ENCODE assay signal across 15 mouse cellular contexts in the genomic region with DNA sequence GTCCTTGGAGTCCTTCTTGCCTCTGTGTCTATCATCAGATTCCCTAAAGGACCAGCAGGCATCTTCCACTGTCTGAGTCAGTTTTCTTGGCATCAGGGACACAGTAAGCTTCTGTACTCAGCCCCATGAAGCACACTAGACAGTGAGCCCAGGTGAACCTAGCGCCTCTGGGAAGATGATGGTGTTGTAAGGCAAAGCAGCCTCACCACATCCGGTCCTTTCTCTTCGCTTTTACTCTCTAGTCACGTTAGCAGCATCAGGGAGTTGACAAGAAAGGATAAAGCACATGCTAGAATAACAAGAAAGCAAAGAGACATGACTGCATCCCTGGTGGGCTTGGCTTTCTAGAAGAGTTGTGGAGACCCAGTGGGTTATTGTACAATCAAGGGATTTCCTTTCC. TPM values are rescaled to one million over a fixed set of nuclear protein-coding genes. Genes with fewer than 3 reads are reported as not detected.
"Had no signal": no experiment of that assay in that cellular context is flagged by ENCODE, and none has a peak within 500 bp of the region (broad histone marks: within the 10 kb centered on the region; RNA-seq: fewer than 3 reads in every experiment).

No protein-coding gene starts in this region.

- H3K4me1 ChIP-seq: limb, embryonic 15.5 days; midbrain, embryonic 10.5 days; neural tube, embryonic 12.5 days had no signal

- DNase-seq: kidney, adult 8-10 months; kidney, postnatal 25 days; layer of hippocampus, postnatal 36 days; lung, embryonic 14.5 days; lung, postnatal 10 days; lung, postnatal 4 days; midbrain, embryonic 14.5 days; thymus, postnatal 4 days had no signal

- H3K9ac ChIP-seq: limb, embryonic 15.5 days; lung, embryonic 14.5 days; neural tube, embryonic 12.5 days had no signal

- H3K4me3 ChIP-seq: limb, embryonic 15.5 days; midbrain, embryonic 10.5 days; myocyte; neural tube, embryonic 12.5 days had no signal

- H3K9me3 ChIP-seq: limb, embryonic 15.5 days; midbrain, embryonic 10.5 days; neural tube, embryonic 12.5 days had no signal

- H3K27ac ChIP-seq: limb, embryonic 15.5 days; midbrain, embryonic 10.5 days; neural tube, embryonic 12.5 days; stomach, postnatal 0 days had no signal

- H3K27me3 ChIP-seq: limb, embryonic 15.5 days; neural tube, embryonic 12.5 days had no signal

- H3K4me2 ChIP-seq: limb, embryonic 15.5 days; lung, embryonic 14.5 days; neural tube, embryonic 12.5 days had no signal

- ATAC-seq: intestine, postnatal 0 days had no signal

RNA-seq across cellular contexts. Expression of gene Slc6a3, which starts 43.4 kb away (rescaled TPM):
- total RNA-seq: neutrophil, adult 5-6 weeks had no signal
- polyA plus RNA-seq: myocyte; stomach, postnatal 0 days had no signal
